Mouse (Mus musculus) cerebellum, adult 2 months (tissue): Measurements from ENCODE around the gene Zfp319.

Source experiments
- CTCF ChIP-seq: fragments of 200-500 bp; IDR thresholded peaks from 2 replicates; pipeline ENCODE4 v1.5.1; 2011; ENCODE audit warnings: low read depth, mild to moderate bottlenecking, control low read depth, low read length, moderate library complexity, borderline replicate concordance; ENCODE audit not compliant: insufficient read depth
- POLR2A ChIP-seq: fragments of 200-500 bp; IDR thresholded peaks from 2 replicates; pipeline ENCODE4 v1.6.1; 2011; ENCODE audit warnings: low read length, control low read depth, borderline replicate concordance; ENCODE audit not compliant: insufficient read depth

- TF ChIP-seq CTCF, result peak; percentile 61; the same call in 1 of the 2 replicates
- no peak for TF ChIP-seq POLR2A
These were observed 15.1 kb upstream of the Zfp319 start for GRCm38 (mm10) chr8:95346643-95347545.
